Mouse (Mus musculus): ENCODE results near the gene Clic6. TPM values are rescaled to one million over a fixed set of nuclear protein-coding genes. Genes with fewer than 3 reads are reported as not detected.
"Not testable (repeated sequence)": the region's sequence is repeated elsewhere in the genome, so short reads cannot be mapped to it uniquely, and the experiment has no call there.

Clic6 gene
- total RNA-seq, 2 experiments from 2014 or later = 0.98 to 1.7 TPM

DNA sequence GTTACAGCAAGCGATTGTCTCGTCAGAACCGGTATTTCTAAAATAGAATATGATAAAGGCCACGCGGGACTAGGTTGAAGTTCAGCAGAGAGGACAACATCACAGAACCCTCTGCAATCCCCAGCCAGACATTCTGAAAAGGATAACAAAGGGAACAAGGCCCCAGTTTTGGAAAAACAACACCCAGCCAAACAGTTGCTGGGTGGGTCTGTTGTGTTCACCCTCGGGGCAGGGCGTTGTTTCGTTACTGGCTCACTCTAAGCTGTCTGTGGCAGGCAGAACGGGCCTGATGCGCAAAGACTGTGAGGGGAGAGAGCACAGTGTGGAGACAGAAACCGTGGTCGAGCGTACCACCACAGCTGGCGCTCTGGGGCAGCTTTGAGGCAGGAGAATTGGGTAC lies 17.1 kb upstream of the Clic6 start:
- no peak for DNase-seq (ENCODE audit: low spot score in 2 of 2)

DNA sequence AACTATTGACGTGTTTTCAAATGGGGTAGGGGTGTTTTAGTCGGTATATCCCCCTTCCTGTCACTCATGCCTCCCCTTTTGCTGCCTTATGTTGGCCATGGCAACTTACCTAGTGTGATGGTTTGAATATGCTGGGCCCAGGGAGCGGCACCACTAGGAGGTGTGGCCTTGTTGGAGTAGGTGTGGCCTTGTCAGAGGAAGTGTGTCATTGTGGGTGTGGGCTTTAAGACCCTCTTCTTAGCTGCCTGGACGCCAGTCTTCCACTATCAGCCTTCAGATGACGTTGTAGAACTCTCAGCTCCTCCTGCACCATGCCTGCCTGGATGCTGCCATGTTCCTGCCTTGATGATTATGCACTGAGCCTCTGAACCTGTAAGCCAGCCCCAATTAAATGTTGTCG lies 14.8 kb upstream of the Clic6 start, which contains the start of gene Rcan1:
Rcan1 (minus strand) TSS at position 162 of the 400 bp plus-strand sequence.
- DNase-seq (ENCODE audit: low spot score in 2 of 2) = no peak

DNA sequence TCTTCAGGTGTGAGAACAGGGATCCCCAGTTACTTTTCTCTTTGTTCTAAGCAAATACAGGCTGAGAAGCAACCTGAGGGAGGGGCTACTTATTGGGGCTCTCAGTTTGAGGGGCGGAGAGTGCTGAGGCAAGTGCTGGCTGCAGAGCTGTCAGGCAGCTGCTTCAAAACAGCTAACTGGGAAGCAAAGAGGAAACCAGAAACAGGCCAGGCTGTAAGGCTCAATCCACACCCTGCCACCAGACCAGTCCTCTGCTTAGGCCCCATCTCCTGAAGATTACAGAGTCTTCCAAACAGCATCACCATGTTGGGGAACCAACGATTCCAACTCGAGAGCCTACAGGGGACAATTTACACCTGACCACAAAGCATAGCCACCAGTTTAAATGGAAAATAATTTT lies 12.6 kb upstream of the Clic6 start:
- DNase-seq (ENCODE audit: low spot score in 2 of 2) = no peak

DNA sequence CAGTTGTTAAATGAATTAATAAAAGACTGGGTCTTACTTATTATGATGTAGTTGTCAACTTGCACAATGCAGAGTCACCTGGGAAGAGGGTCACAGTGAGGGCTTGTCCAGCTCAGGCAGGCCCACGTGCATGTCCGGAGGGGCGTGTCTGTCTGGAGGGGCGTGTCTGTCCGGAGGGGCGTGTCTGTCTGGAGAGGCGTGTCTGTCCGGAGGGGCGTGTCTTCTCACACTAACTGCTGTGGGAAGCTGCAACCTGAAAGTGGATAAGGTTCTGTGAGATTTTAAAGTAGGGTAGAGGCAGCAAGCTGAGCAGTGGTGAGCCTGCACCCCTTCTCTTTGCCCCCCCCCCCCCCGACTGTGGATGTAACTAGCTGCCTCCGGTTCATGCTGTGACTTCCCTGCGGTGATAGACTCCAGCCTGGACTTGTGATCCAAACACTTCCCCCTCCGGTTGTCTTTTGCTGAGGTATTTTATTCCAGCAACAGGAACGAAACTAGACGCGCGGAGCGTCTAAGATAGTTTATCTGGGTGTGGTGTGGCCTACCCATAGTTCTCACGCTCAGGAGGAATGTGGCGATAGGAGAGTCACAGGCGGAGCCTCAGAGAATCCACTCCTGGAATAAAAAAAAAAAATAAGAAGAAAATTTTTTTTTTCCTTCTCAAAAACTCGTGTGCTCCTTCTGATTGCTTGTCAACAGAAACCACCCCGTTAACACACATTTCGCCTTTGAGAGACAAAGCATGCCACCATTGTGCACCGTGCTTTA lies 10.3 kb upstream of the Clic6 start:
- no peak for DNase-seq (ENCODE audit: low spot score in 2 of 2)

DNA sequence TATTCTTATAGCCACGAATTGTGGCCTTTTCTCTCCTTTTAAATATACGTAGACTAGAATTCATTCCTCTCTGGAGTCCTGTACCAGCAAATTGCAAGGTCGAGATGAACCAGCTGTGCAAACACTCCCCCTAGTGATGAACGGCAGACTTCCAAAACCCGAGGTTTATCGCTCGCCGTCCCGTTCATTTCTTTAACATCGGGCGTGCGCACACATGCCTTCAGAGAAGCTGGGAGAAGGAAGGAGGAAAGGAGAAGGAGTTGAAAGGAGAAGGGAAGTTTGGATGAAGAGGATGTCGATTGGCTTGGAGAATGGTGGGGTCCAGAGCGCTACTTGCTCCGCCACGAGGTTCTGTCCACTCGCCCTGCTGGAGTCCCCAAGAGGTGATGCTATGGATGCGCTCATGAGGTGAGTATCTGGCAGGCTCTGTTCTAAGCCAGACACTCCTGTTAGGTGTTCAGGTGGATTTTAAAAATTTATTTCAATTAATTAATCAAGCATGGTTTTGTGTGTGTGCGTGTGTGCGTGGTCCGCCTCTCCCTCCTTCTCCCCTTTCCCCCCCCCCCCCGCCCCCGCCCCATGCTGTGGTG lies 6.9 kb upstream of the Clic6 start:
- peak; percentile 74 to 80 for DNase-seq (ENCODE audit: low spot score in 2 of 2)

DNA sequence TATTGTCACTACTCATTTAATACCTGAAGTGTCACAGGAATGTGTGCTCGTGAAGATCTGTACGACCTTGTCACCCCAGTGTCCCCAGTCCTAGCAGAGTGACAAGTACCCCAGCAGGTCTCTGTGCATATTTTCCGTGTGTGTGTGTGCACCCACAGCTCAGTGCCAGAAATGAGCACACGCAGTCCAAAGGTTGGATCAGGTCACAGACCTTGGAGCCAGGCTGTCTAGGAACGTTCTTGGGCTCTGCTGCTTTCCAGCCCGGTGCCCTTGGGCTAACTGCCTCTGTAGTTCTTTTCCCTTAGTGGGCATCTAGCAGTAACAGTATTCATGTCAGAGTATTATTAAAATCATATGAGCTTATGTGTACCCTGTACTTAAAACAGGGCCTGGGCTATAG lies 1.6 kb downstream of the Clic6 start:
- no peak for DNase-seq (ENCODE audit: low spot score in 2 of 2)

DNA sequence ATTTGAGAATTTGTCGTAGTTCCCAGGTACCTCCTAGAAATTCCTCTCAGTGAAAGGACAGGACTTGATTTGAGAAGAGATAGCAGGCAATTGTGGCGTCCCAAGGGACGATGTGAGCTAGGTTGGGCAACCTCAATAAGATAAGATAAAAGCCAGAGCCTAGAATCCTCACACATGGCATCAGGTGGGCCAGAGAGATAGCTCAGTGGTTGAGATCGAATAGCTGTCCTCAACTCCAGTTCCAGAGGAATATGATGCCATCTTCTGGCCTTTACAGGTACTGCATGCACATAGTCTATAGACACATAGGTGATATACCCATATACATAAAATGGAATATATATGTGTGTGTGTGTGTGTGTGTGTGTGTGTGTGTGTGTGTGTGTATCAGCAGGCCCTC lies 2.0 kb downstream of the Clic6 start:
- DNase-seq (ENCODE audit: low spot score in 2 of 2) = peak in 1 of 2 experiments; percentile 39

DNA sequence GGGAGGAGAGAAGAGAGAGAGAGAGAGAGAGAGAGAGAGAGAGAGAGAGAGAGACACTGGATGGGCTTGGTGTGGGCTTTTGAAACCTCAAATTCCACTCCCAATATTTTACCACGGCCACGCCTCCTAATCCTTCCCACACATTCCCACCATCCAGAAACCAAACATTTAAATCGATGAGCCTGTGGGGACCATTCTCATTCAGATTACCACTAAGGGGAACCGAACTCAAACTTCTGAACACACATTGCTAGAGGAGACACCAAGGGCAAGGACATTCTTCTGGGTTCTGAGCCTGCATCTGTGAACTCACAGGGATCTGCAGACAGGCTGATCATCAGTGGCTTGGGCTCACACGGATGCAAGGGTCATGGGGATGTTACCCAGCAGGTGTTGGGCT lies 2.9 kb downstream of the Clic6 start:
- no peak for DNase-seq (ENCODE audit: low spot score in 2 of 2)

DNA sequence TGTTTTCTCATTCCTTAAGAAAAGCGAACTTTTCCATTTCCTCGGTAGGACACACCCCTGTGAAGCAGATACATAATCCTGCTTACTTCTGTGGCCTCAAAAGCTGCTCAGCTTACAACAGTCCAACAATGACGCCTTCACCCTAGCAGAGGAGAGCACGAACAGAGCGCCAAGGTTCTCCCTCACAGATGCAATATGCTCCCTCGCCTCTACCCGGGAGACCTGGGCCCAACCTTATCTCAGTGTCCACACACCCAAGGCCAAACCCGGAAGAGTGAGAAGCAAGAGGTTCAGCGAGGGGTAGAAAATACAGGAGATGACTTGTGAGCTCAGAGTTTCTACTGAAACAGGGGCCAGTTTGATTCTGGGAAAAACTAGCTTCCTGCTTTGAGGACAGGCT lies 3.8 kb downstream of the Clic6 start:
- no peak for DNase-seq (ENCODE audit: low spot score in 2 of 2)

DNA sequence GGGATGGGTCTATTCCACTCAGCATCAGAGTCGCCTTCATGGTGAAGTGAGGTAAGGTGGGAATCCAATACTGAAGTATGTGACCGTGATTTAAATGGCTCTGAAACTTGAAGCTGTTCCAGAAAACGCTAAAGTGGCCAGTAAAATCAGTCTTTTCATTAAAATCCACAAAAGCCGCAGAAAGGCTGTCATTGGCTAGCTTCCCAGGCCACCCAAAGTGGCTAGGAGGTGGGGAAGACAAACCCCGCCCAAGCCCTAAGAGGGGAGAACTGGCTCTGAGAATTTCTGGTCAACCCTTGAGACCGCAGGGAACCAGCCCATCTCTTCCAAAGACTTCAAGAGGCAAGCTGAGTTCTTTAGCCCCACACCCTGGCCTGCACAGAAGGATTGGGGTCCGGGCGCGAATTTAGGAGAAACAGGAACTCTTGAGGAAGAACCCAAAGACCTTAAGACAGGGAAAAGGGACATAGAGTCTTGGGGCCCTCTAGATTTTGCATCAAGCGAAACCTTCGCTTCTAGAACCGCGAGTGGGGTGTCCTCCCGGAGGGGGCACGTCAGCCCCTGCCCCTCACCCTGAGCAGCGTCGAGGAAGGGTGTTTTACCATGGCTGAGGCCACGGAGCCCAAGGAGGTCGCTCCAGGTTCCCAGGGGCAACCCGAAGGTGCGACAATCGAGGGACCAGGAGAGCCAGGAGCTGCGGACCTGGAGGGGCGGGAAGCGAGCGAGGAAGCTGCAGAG lies 12.5 kb downstream of the Clic6 start:
- DNase-seq (ENCODE audit: low spot score in 2 of 2) = no peak

DNA sequence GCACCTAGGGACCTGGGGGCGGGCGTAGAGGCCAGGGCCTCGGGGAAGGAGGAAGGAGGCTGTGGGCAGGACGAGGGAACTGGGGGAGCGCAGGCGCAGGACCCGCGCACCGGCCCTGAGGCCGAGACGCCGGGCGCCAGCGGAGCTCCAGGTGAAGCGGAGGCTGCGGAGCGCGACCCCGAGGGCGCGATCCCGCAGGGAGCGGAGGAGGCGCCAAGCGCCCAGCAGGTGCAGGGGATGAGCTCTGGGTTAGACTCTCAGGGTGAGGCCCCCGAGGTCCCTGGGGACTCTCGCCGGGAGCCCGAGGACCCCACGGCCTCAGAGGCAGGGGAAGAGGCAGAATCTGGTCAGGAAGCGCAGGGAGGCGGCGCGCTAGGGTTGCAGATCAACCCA lies 13.0 kb downstream of the Clic6 start:
- DNase-seq (ENCODE audit: low spot score in 2 of 2) = no peak

DNA sequence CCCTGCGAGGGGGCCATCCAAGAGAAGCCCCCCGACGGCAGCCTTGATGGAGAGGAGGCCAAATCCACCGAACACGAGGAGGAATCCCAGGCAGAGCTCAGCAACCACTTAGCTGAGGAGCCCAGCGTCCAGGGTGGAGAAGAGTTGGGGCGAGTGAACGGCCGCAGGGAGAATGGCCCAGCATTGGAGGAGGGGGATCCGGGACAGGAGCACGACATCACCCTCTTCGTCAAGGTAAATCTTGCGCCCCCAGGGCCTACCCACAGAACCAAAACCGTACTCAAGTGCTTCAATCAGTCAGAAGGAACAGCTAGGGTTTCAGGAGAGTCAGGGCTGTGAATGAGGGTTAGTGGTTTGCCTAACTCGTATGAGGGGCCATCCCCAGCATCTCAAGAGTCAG lies 13.8 kb downstream of the Clic6 start:
- no peak for DNase-seq (ENCODE audit: low spot score in 2 of 2)

DNA sequence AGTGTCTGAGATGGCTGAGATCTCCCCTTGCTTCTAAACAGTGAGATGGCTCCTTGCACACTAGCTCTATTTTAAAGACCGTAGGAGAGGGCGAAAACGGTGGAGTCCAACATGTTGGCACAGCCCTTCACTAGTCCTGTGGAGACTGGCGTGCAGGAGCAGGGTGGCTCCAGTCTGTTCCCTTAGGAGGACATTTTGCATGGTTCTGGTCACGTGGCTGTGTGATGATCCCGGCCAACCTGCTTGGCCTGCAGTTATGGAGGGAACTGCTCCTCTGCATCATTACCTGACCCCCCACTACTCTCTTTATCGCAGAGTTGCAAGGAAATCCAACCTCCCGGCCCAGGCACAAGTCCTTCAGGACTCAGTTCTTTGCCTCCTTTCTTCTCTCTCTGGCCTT lies 15.0 kb downstream of the Clic6 start:
- DNase-seq (ENCODE audit: low spot score in 2 of 2) = no peak

DNA sequence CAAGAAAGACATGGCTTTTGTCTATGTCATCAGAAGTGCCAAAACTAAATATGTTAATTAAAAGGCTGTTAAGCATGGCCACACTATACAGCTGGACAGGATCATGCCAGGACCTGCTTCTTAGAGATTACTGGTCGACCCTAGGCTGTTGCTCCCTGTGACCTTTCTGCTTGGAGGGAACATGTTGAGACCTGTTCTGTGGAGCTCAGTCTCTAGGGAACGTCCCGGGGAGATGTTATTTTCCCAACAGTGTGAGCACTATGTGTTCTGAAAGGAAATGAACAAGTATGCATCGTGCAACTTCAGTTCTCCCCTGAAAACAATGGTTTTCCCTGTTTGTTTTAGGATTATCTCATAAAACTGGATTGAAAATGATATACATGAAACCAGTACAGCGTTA lies 17.6 kb downstream of the Clic6 start:
- no peak for DNase-seq (ENCODE audit: low spot score in 2 of 2)

DNA sequence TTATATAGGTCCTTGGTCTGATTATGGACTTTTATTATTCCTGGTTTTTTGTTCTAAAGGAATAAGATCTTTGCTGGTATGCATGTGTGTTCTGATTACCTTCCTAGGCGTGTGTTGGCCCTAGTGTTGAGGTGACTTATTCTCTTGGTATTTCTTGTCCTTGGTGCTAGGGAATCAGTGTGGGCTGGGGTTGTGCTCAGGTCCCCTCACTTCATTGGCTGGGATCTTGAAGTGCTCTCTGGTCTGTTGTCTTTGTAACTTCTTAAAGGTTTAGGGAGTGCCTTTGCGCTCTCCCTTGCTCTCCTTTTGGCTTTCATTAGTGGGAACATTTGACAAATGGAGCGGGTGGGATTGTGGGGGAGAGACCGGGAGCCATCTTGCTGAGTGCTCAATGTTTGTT lies 22.0 kb downstream of the Clic6 start:
- DNase-seq (ENCODE audit: low spot score in 2 of 2) = no peak

DNA sequence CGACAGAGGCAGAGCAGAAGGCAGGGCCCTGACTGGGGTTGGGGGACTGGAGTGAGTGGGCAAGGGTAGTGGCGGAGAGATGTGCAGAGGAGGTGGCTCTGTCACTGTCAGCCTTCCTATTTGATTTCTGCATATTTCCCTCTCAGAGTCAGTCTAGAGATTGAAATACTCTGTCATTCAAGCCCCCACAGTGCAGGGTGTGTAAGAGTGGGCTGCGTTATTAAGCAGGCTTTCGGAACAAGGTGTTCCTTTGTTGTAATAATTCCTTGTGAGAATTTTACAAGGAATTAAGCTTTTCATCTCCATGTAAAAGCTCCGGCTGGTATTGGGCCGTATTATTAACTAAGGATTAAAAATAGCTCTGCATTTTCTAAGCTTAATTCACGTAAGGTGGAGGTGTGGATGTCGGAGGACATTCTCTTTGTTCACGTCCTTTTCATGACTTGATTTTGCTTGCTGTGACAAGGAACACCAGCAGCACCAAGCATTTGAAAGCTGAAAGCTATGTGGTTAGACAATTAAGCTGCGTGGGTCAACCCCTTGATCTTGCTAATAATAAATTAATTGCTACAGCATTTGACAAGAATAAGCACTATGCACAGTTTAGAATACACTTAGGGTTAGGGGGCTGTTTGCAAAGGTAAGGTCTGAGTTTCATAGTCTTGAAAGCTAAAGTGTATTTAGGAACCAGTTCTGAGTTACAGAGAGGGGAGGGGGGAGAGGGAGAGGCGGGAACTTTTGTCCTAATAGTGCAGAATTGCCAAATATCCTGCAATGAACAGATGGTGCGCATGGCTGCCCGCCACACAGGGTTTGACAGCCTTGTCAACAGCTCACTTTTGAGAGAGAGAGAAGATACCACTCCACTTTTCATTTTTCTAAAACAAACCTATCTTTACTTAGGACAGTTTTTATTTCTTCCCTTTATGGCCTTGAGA lies 25.6 kb downstream of the Clic6 start:
- DNase-seq (ENCODE audit: low spot score in 2 of 2) = no peak

DNA sequence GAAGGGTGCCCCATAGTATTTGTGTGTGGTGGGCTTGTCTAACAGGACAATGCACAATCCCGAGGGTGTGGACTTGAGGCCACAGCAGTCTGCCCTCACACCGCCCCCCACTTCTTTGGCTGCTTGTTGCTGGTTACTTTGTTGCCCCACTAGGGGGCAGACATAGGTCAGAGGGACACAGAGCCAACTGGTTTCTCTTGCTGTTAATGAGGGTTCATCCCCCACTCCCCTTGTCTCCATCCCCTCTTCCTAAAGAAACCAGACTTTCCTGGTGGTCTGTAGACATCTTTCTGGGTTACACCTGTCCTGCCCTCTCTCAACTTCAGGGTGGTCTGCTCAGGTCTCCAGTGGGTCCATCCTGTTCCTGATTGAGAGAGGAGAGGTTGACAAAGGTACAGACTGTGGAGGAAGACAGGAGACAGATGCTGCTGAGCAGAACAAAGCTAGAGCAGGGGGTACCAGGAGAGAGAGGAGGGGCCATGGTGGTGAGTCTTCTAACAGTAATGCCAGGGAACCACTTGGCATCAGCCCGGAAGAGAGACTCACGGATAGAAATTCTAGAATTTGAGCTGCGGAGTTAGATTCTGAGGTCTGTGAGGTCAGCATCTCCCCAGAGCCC lies 26.3 kb downstream of the Clic6 start:
- DNase-seq (ENCODE audit: low spot score in 2 of 2) = peak; percentile 6 to 7

DNA sequence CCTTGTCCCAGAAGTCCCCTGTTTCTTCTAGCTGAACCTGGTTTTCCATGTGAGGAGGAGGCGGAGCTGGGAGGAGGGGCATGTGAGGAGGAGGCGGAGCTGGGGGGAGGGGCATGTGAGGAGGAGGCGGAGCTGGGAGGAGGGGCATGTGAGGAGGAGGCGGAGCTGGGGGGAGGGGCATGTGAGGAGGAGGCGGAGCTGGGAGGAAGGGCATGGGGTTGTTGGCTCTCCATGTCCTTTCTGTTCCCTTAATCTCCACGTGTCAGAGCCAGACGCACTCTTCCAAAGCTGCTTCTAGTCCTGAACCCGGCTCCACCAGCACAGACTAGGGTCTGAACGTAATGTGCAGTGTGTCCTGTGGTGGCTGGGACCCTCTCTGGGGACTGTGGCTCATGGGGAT lies 29.4 kb downstream of the Clic6 start:
- DNase-seq (ENCODE audit: low spot score in 2 of 2) = not testable (repeated sequence)

DNA sequence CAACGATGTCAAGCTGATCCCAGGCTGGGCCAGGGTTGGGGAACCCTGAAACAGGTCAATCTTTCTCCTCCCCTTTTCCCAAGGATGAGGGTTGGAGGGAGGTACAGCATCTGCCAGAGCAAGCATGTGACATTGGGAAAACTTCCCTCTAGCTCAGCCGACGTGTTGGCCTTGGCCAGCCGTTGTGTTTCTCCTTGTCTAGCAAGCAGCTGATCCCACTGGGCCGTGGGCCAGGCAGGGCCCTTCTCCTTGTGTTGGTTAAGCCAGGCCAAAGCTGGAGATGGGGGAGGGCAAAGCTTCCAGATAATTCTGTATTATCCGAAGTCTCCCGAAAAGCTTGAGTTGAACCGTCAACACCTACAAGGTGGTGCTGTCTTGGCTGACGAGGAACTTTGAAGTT lies 30.6 kb downstream of the Clic6 start:
- DNase-seq (ENCODE audit: low spot score in 2 of 2) = no peak

DNA sequence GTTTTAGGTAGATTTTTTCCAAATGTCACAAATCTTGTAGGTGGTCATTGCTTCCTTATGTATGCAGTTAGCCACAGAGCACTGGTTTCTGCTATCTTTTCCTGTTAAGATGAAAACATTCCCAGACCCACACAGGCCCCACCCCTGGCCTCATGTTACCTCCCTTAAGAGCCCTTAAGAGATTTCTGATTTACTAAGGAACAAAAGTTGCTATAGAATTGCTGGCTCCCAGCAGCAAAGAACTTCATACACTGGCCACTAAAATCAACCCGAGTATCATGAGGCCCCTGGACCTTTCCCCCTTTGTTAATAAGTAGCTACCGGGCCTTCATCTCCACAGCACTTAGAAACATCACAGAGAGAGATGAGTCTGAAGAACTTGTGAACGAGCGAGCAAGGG lies 33.2 kb downstream of the Clic6 start:
- DNase-seq (ENCODE audit: low spot score in 2 of 2) = no peak

Data from left cerebral cortex, adult 18-20 months (tissue).